Mouse (Mus musculus) liver, embryonic 14.5 days (tissue): ENCODE data around the gene Sbf1.

Experiments
- CTCF ChIP-seq: IDR thresholded peaks from 2 replicates; pipeline ENCODE4 v1.5.1; 2016; ENCODE audit warnings: antibody characterized with exemption, low read depth, control low read depth
- EP300 ChIP-seq: IDR thresholded peaks from 2 replicates; pipeline ENCODE4 v1.6.1; 2016; ENCODE audit warnings: antibody characterized with exemption, low read depth

DNA sequence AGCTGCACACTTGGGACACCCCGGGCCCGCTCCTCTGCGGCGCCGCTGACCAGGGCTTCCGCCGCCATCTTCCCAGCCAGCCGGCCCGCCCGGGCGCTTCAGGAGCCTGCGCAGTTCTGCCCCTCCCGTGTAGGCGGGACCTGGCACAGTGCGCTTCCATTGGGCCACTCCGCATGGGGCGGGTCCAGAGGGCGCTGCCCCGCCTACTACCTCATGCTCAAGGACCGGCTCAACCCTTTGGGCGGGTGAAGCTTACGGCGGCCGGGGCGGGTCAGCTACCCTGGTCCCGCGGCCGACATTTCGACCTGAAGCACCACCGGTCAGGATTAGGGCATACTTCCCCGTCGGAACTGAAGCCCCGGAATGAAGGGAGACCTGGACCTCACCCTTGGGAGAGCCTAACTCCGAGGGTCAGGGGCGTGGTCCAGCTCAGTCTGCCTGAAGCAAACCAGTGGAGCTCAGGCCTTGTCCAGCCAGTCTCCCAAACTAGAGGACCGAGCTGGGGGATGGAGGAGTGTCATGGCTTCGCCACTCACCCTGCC is at the start of gene Sbf1:
- TF ChIP-seq CTCF (peak; percentile 15; the same call in 1 of the 2 replicates), EP300 (no peak)
